Mouse (Mus musculus): ENCODE data around the gene Sfrp5.

Gene Sfrp5

DNA sequence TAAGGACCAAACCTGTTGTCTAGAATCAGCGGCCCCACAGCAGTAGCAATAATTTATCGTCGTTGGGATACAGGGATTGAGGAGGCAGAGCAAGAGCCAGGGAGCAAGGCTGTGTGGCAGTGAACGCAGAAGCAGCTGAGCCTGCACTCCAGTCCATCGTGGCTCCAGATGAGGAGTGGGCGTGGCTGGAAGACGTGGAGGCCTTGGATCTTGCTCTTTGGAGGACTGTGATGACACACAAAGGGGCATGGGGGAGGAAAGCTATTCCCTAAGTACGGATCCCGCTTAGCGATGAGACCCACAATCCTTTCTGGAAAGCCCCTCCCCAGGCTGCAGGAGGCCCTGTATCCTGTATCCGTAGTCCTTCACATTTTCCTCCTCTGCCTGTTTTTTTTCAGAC lies 4.0 kb downstream of the Sfrp5 start:
- DNase-seq (ENCODE audit: low spot score in 2 of 2), result no peak

DNA sequence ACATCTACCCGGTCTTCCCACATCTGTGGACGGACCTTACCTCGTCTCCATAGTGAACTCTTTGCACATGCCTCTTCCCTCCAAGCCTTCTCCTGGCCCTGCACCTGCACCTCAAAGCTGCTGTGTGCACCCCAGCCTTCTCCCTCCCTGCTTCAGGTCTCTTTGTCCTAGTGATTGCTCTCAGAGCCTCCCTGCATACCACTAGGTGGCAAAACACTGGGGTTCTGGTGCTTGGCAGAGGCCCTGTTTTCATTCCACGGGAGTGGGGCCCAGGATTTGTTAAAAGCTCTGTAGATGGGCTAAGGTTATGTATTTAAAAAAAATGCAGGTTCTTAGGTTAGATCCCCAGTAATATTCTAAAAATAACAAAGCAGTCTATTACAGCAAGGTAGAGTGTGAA lies 5.0 kb downstream of the Sfrp5 start:
- DNase-seq (ENCODE audit: low spot score in 2 of 2), result no peak

DNA sequence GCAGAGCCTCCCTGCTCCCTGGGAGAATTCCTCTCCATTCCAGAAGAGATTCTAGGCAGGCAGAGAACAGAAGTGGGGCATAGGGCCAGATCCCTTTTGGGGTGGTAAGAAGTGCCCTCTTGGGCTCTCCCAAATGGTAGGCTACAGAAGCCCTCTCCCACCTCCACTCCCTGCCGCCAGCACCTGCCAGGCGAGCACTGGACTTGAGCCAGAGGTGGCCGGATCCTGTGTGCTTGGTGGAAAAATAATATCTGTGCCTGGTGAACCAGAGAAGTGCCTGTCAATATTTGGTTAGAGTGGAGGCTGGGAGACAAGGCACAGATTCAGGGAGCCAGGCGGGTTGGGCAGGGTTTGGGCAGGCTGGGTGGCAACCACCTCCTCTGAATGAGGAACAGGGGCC lies 5.7 kb downstream of the Sfrp5 start:
- no peak for DNase-seq (ENCODE audit: low spot score in 2 of 2)

DNA sequence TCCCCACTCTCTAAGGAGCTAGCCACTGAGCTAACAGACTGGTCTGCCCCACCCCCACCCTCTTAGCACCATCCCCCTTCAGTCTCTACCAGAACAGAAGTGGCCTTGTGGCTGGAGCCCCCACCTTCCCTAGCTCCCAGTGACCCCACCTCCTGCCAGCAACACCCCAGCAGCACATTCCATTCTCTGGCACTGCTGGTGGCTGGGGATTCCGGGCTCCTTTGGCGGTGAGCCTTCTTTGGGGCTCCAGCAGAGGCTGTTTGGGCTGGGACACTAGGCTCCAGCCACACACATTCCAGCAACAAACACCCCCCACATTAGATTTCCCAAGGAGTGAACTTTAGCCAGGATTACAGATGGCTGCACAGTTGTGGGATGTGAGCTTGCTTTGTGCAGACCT lies 8.7 kb downstream of the Sfrp5 start:
- DNase-seq (ENCODE audit: low spot score in 2 of 2), result no peak

GRCm38 (mm10) chr19:42190494-42190893 lies 11.6 kb downstream of the Sfrp5 start:
- DNase-seq (ENCODE audit: low spot score in 2 of 2), result peak; percentile 15 to 41

DNA sequence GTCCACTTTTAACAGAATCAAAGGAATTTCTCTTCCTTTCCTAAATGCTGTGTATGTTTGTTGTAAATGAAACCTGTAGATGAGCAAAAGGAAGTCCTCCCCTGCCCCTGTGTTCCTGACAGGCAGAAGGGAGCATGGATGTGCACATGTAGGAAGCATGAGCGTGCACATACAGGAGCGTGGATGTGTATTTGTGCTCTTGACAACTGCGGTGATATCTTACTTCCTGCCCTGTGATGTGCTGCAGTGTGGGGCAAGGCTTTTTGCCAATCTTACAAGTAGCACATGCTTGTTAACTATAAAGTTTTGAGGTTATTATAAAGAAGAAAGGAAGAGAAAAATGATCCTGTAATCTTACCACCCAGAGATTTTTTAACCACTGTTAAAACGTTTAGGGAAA lies 12.3 kb downstream of the Sfrp5 start:
- DNase-seq (ENCODE audit: low spot score in 2 of 2), result no peak

GRCm38 (mm10) chr19:42182673-42183072 lies 19.4 kb downstream of the Sfrp5 start:
- no peak for DNase-seq (ENCODE audit: low spot score in 2 of 2)

DNA sequence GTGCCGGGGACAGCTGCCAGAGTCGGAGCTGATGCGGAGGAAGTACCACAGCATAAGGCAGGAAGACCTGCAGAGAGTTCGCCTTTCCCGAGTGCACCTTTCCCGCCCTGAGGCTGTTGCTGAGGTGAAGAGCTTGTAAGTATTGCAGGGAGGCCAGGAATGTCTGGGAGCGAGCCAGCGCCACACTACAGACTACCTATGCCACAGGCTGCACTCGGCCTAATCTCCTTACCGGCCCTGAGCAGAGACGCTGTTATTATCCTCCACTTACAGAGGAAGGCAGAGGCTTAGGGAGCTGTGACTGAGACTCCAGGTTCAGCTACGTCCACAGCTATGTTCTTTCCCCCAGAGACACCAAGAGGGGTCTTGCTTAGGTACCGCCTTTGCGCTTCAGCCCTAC lies 22.7 kb downstream of the Sfrp5 start:
- DNase-seq (ENCODE audit: low spot score in 2 of 2), result no peak

- DNase-seq (ENCODE audit: low spot score in 2 of 2), result no peak
Measured at GRCm38 (mm10) chr19:42177461-42177860, 24.6 kb downstream of the Sfrp5 start.

- no peak for DNase-seq (ENCODE audit: low spot score in 2 of 2)
Measured at GRCm38 (mm10) chr19:42176841-42177240, 25.2 kb downstream of the Sfrp5 start.

DNA sequence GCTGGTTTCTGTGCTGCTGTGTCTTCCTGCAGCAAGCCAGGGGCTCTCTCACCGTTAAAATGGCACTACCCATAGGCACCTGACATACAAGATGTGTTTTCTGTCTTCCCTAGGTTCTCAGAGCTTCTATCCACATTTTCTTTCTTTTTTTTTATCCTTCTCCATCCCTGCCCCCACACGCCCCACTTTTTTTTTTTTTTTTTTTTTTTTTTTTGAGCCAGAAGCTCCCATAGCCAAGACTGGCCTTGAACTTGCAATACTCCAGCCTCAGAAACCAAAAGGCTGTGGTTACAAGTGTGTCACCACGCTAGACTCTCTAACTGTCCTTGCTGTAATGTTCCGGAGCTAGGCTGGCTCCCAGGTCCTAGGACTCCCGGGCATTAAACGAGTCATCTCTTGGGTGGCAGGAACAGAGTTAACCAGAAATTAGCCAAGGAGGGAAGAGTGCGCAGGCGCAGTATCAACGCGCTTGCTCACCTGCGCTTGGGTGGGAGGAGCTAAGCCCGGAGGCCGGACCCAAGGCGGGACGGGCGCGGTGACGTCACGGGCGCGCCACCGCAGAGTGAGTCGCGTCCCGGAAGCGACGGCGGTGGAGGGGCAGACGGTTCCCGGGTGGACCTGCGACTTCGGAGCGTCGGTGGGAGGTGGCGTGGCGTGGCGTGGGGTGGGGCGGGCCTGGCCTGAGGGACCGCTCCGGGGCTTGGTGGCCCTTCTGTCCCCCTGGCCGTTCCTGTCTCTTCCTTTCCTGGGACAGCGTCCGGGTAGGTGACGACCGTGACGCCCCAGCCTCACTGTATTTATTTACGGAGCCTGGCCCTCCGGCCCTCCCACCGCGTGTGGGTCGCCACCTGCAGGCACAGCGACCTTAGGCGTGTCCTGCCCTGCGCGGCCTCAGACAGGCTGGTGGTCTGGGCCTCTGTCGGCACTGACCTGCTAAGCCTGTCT lies 31.8 kb downstream of the Sfrp5 start:
- peak; percentile 90 for DNase-seq (ENCODE audit: low spot score in 2 of 2)

GRCm38 (mm10) chr19:42169322-42169975 lies 32.6 kb downstream of the Sfrp5 start:
- DNase-seq (ENCODE audit: low spot score in 2 of 2), result no peak

- DNase-seq (ENCODE audit: low spot score in 2 of 2), result no peak
Measured at GRCm38 (mm10) chr19:42167489-42167888, 34.6 kb downstream of the Sfrp5 start.

- DNase-seq (ENCODE audit: low spot score in 2 of 2), result no peak
Measured at GRCm38 (mm10) chr19:42166766-42167165, 35.3 kb downstream of the Sfrp5 start.

DNA sequence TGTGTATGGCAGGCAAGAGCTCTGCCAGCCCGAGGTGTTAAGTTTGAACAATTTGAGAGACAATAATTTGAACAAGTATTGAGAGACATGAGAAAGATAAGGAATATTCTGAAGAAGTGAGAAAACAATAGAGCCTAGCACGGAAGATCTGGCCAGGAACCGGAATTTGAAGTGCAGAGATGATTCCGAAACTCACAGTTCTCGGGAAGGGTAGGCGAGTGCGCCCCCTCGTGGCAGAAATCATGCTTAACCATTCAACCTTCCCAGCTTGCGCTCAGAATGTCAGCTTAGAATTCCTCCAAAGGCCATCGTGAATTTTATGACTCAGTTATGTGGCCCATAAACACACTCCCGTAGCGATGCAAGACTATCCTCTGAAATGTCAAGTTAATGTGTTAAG lies 35.9 kb downstream of the Sfrp5 start:
- peak in 1 of 2 experiments; percentile 85 for DNase-seq (ENCODE audit: low spot score in 2 of 2)

DNA sequence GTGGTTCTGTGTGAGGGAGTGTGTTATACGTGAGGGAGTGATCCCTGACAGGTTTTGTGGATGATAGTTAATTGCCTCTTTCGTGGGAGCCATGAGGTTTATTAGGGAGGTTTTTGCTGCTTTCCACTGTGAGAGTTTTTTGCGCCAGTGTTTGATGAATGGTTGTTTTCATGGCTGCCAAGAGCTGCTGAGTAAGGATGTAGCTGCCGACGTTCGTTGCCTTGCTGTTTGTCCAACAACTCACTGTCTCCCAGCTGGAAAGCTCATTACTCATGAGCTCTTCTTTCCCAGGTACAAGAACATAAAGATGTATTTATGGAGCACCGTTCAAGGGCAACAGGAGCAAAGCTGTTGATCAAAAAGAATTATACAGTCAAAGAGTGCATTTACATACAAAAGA lies 37.9 kb downstream of the Sfrp5 start:
- no peak for DNase-seq (ENCODE audit: low spot score in 2 of 2)

DNA sequence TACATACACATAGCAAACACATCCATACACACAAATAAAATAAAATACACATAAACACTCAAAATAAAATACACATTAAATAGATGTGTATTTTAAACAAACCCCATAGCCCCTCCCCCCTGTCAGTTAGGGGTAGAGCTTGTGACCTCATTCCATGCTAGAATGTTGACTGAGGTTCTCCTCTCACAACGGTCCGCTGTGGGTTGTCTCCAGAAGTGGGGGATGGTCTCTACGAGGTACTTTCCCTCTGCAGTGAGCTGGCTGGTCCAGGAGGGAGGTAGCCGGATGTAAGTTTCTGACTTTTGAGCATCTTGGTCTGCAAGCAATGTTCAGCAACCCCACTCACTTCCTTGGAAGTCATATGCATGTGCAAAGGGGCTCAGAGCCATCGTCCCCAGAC lies 38.3 kb downstream of the Sfrp5 start, which contains the start of gene Zfyve27:
Gene Zfyve27, plus strand, starts transcription at position 188 of the 400 bp plus-strand sequence.
- DNase-seq (ENCODE audit: low spot score in 2 of 2), result no peak

DNA sequence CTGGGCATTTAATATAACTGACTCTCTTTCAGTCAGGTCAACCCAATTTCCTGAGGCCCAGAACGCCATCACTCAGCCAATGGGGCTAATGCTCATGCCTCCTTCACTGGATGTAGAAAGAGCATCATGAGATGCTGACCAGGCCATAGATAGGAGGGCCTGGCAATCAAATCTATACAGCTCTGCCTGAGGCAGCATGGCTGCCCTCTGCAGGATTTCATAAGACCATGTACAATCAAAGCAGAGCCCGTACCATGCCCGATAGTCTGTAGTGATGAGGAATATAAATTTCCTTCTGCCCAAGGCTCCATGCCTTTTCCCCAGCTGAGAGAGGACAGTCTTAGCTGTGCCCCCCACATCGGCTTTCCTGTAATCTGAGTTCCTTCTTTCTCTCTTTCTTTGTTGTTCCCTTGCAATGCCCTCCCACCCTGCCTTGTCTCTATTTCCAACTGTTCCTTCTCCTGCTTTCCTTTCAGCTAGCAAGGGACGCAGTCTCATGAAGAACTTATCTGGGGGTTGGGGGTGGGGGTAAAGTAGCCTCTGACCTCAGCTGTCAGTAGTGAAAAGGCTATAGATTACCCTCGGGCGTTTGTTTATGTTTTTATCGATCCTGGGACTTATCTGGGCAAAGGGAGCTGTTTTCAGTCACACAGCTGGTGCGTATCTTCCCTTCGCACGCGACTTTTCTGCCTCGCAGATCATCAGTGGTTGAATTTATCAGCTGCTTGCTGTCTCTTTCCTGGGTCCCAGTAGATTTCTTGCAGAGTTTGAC lies 43.6 kb downstream of the Sfrp5 start:
- no peak for DNase-seq (ENCODE audit: low spot score in 2 of 2)

- no peak for DNase-seq (ENCODE audit: low spot score in 2 of 2)
Measured at GRCm38 (mm10) chr19:42157493-42158237, 44.4 kb downstream of the Sfrp5 start.

DNA sequence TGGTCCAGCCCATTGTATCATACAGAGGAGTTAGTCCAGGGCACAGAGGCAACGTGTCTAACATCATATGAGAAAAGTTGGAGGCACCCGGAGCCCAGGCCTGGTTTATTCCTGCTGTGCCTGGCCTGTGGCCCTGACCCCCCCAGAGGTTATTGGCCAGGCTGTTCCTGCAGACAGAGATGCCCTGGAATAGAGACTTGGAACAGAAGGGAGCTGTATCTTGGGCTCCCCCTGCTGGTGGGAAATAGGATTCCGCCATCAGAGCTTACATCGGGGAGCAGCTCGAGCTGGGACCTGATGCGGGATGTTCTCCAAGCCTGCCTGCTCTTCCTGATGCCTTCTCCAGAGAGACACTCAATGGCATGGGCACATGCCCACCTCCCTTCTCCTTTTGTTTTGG lies 50.1 kb downstream of the Sfrp5 start:
- DNase-seq (ENCODE audit: low spot score in 2 of 2), result peak; percentile 88 to 92

- DNase-seq (ENCODE audit: low spot score in 2 of 2), result no peak
Measured at GRCm38 (mm10) chr19:42148569-42148860, 53.5 kb downstream of the Sfrp5 start.

Data from heart, adult 9 months (tissue).